Mouse (Mus musculus) liver, embryonic 16.5 days (tissue): Measurements from ENCODE around the gene Rdh16. TPM values are rescaled to one million over a fixed set of nuclear protein-coding genes. Genes with fewer than 3 reads are reported as not detected.

ENCODE experiments used
- polyA plus RNA-seq: library from polyadenylated mRNA; unstranded; fragments of >200 nt; fragmentation: Nextera tagmentation; extraction: Ambion mirVana; gene quantifications from 2 replicates; pipeline ENCODE4 v1.2.1, GENCODE M21; 2015

The Rdh16 gene
- polyA plus RNA-seq, 1 experiment from 2014 or later, result 0.04 TPM

Other genes with a start within 250 kb of the Rdh16 start
- 31.9 and 36.3 TPM in 2 replicates for gene Lrp1, start 180.0 kb upstream of the Rdh16 start, polyA plus RNA-seq
- 14.8 and 17.7 TPM in 2 replicates for gene Stat6, start 158.2 kb upstream of the Rdh16 start, polyA plus RNA-seq
- 6.7 and 7.1 TPM in 2 replicates for gene Nemp1, start 134.3 kb upstream of the Rdh16 start, polyA plus RNA-seq
- 3.0 and 3.9 TPM in 2 replicates for gene Nab2, start 132.6 kb upstream of the Rdh16 start, polyA plus RNA-seq
- gene Myo1a, start 96.0 kb upstream of the Rdh16 start, polyA plus RNA-seq, result 0.11 and 0.55 TPM in 2 replicates
- gene Tac2, start 76.7 kb upstream of the Rdh16 start, polyA plus RNA-seq, result 11.3 and 13.1 TPM in 2 replicates
- 0.69 and 0.70 TPM in 2 replicates for gene Zbtb39, start 61.6 kb upstream of the Rdh16 start, polyA plus RNA-seq
- 13.4 and 15.6 TPM in 2 replicates for gene Gpr182, start 49.4 kb upstream of the Rdh16 start, polyA plus RNA-seq
- 0.12 and 0.20 TPM in 2 replicates for gene Rdh1, start 41.4 kb upstream of the Rdh16 start, polyA plus RNA-seq
- 0.14 and 0.25 TPM in 2 replicates for gene Rdh16f1, start 41.4 kb upstream of the Rdh16 start, polyA plus RNA-seq
- not detected in 2 replicates for gene Rdh9, start 24.8 kb upstream of the Rdh16 start, polyA plus RNA-seq
- 0.11 TPM in 1 of 2 replicates, not detected in the other for gene Rdh19, start 48.8 kb downstream of the Rdh16 start, polyA plus RNA-seq
- gene Rdh16f2, start 65.3 kb downstream of the Rdh16 start, polyA plus RNA-seq, result 0.45 and 0.54 TPM in 2 replicates
- gene Rdh7, start 87.7 kb downstream of the Rdh16 start, polyA plus RNA-seq, result 20.8 and 33.3 TPM in 2 replicates
- not detected in 2 replicates for gene Sdr9c7, start 97.4 kb downstream of the Rdh16 start, polyA plus RNA-seq
- 0.14 and 0.20 TPM in 2 replicates for gene Hsd17b6, start 206.5 kb downstream of the Rdh16 start, polyA plus RNA-seq
- gene Prim1, start 214.0 kb downstream of the Rdh16 start, polyA plus RNA-seq, result 60.8 and 69.4 TPM in 2 replicates
- gene Naca, start 234.4 kb downstream of the Rdh16 start, polyA plus RNA-seq, result 301 and 339 TPM in 2 replicates